Mouse (Mus musculus) C2C12 (cell line): ENCODE data around the gene Adam10.

Source experiments
- CEBPB ChIP-seq: IDR thresholded peaks from one replicate; pipeline ENCODE4 v1.6.1; 2011; ENCODE audit warnings: low read depth, mild to moderate bottlenecking, control low read depth, moderate library complexity
- CTCF ChIP-seq: IDR thresholded peaks from one replicate; pipeline ENCODE4 v1.5.1; 2011; ENCODE audit not compliant: control insufficient read depth, insufficient read depth, insufficient read length
- FOSL1 ChIP-seq: IDR thresholded peaks from one replicate; pipeline ENCODE4 v1.8.0; 2011; ENCODE audit warnings: mild to moderate bottlenecking, low read length; ENCODE audit not compliant: poor library complexity, insufficient read depth, severe bottlenecking
- MAX ChIP-seq: IDR thresholded peaks from one replicate; pipeline ENCODE4 v1.6.1; 2011; ENCODE audit warnings: mild to moderate bottlenecking, control low read depth
- MYOD1 ChIP-seq: IDR thresholded peaks from one replicate; pipeline ENCODE4 v1.6.1; 2011; ENCODE audit warnings: low read depth; ENCODE audit not compliant: control insufficient read depth, insufficient read length
- MYOG ChIP-seq: IDR thresholded peaks from one replicate; pipeline ENCODE4 v1.6.1; 2011; ENCODE audit not compliant: control insufficient read depth, insufficient read length; ENCODE audit errors: extremely low read depth
- USF1 ChIP-seq: IDR thresholded peaks from one replicate; pipeline ENCODE4 v1.6.1; 2011; ENCODE audit warnings: low read depth, mild to moderate bottlenecking, control low read depth, moderate library complexity

GRCm38 (mm10) chr9:70751504-70752222 is 72.9 kb downstream of the Adam10 start:
- TF ChIP-seq CTCF = no peak
- no peak for TF ChIP-seq MYOD1
- TF ChIP-seq MAX = no peak
- TF ChIP-seq MYOG = no peak
- no peak for TF ChIP-seq FOSL1
- no peak for TF ChIP-seq CEBPB
- no peak for TF ChIP-seq USF1
